Mouse (Mus musculus) spleen, adult 2 months (tissue): ENCODE measurements around the gene Terb1.

Experiments
- CTCF ChIP-seq: fragments of 200-500 bp; IDR thresholded peaks from 2 replicates; pipeline ENCODE4 v1.5.1; 2011; ENCODE audit warnings: mild to moderate bottlenecking, inconsistent platforms; ENCODE audit not compliant: insufficient read depth, insufficient read length, insufficient replicate concordance; ENCODE audit errors: extremely low read depth
- POLR2A ChIP-seq: fragments of 200-500 bp; IDR thresholded peaks from 2 replicates; pipeline ENCODE4 v1.6.1; 2011; ENCODE audit warnings: low read depth, low read length, inconsistent platforms

DNA sequence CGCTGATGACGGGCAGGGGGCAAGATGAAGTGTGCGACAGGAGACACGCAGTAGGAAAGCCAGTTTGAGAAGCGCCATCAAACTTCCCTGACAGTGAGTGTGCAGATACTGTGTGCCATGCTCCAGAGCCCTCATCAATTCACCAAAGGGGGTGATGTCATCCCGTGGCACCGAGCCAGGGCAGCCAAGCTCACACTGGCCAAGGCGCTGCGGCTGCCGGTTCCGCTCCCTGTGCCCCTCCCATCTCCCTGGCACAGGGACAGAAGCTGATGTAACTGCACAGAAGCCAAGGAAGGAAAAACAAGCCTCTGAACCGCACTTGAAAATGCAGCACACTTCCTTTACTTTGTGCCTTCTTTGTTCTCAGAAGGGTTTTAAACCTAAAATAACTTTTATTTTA is 73.7 kb downstream of the Terb1 start:
- TF ChIP-seq CTCF: no peak
- no peak for TF ChIP-seq POLR2A
